Mouse (Mus musculus) heart, embryonic 14.5 days (tissue): ENCODE data around the gene Plcz1. TPM values are rescaled to one million over a fixed set of nuclear protein-coding genes. Genes with fewer than 3 reads are reported as not detected.

Source experiments
- ATAC-seq: fragments of 200-750 bp; cut with Nextera tagmentation; 2 replicates; pipeline ENCODE4 v1.8.0; 2017; ENCODE audit warnings: low read depth, moderate TSS enrichment; ENCODE audit not compliant: insufficient number of reproducible peaks, insufficient read depth, low FRiP score
- H3K27ac ChIP-seq, 2 experiments: fragments of 200-500 bp in 1 of 2; fragments of 300-500 bp in 1 of 2; sonication (generic) in 1 of 2; replicated peaks in 1 of 2; 2 replicates each; pipeline ENCODE4 v1.5.1; 2012 to 2014; ENCODE audit warnings: low read depth in 2 of 2, low read length in 2 of 2, control low read depth in 1 of 2, mild to moderate bottlenecking in 1 of 2, mixed read lengths in 1 of 2; ENCODE audit not compliant: control insufficient read depth in 1 of 2, insufficient read depth in 1 of 2
- H3K27me3 ChIP-seq: fragments of 300-500 bp; sonication (generic); 2 replicates; pipeline ENCODE4 v1.6.1; 2014; ENCODE audit warnings: mild to moderate bottlenecking, low read length, control low read depth; ENCODE audit not compliant: control insufficient read depth, insufficient read depth
- H3K36me3 ChIP-seq: fragments of 300-500 bp; sonication (generic); 2 replicates; pipeline ENCODE4 v1.6.1; 2014; ENCODE audit warnings: mild to moderate bottlenecking, control low read depth, low read length, mixed read lengths; ENCODE audit not compliant: control insufficient read depth, insufficient read depth
- H3K4me1 ChIP-seq, 2 experiments: fragments of 200-500 bp in 1 of 2; fragments of 300-500 bp in 1 of 2; sonication (generic) in 1 of 2; 2 replicates each; pipeline ENCODE4 v1.6.1; 2012 to 2014; ENCODE audit warnings: low read length in 2 of 2, control low read depth in 1 of 2, mixed read lengths in 1 of 2; ENCODE audit not compliant: control insufficient read depth in 2 of 2, insufficient read depth in 2 of 2
- H3K4me2 ChIP-seq: fragments of 300-500 bp; sonication (generic); 2 replicates; pipeline ENCODE4 v1.6.1; 2014; ENCODE audit warnings: mild to moderate bottlenecking, low read length
- H3K4me3 ChIP-seq, 2 experiments: fragments of 200-500 bp in 1 of 2; fragments of 300-500 bp in 1 of 2; sonication (generic) in 1 of 2; 2 replicates each; pipeline ENCODE4 v1.5.1; 2012 to 2014; ENCODE audit warnings: low read length in 2 of 2, mild to moderate bottlenecking in 2 of 2, control low read depth in 1 of 2, low read depth in 1 of 2, moderate library complexity in 1 of 2; ENCODE audit not compliant: control insufficient read depth in 1 of 2, insufficient read depth in 1 of 2
- H3K9ac ChIP-seq: fragments of 300-500 bp; sonication (generic); 2 replicates; pipeline ENCODE4 v1.6.1; 2014; ENCODE audit warnings: mild to moderate bottlenecking, low read length
- H3K9me3 ChIP-seq: fragments of 300-500 bp; sonication (generic); 2 replicates; pipeline ENCODE4 v1.6.1; 2016; ENCODE audit warnings: low read length, control low read depth; ENCODE audit not compliant: control insufficient read depth
- WGBS: fragments of 180-500 bp; shearing (Covaris S2); extraction: QIAGEN DNeasy Blood & Tissue Kit; methylation state at CpG from one replicate; pipeline ENCODE4 v1.1.7; 2014; 5-methylcytosine and 5-hydroxymethylcytosine counted together
- polyA plus RNA-seq: library from polyadenylated mRNA; unstranded; fragments of >200 nt; fragmentation: Nextera tagmentation; extraction: Ambion mirVana; gene quantifications from 2 replicates; pipeline ENCODE4 v1.2.1, GENCODE M21; 2014

Gene Plcz1
- polyA plus RNA-seq, 1 experiment from 2014 or later: not detected

DNA sequence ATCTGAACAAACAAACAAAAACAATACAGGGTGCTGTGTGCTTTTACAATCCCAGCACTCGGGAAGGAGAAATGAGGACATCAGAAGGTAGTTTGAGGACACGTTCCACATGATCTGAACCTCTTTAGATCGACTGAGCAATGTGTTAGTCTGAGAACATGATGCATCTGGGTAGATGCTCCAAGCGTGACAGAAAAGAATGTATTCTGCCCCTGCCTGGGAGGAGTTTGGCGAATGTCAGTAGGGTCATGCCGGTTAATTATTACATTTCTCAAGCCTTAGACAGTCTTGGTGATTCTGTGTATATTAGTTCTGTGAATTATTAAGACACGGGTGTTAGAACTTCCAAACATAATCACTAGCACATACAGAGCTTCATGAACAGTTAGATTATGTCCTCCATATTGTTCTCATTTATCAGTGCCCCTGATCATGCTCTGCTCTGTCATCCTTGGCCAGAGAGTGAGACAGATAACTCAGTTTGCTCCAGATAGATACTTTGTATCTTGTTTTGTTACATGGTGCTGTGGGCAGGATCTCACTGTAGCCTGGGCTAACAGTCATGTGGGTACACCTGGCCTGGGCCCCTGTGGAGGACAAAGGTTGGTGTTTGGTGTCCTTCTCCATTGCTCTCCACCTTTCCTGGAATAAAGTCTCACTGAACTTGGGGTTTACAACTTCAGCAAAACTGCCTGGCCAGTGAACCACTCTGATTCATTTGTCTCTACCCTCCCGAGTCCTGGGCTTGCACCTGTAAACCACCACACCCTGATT, 94.0 kb downstream of the Plcz1 start:
- H3K4me2 ChIP-seq: no peak overlapping the region

More for the DNA sequence above, 94.0 kb downstream of the Plcz1 start:
- Histone ChIP-seq H3K36me3 (no peaks in the 10 kb centered on the region), H3K9me3 (no peaks in the 10 kb centered on the region), H3K4me3 (no peak overlapping the region), H3K4me1 (no peaks in the 10 kb centered on the region), H3K9ac (no peak overlapping the region), H3K27ac (no peak overlapping the region), H3K27me3 (no peaks in the 10 kb centered on the region)
- ATAC-seq: no peak
- 77% methylated on average over 8 of the region's 8 CpGs for WGBS

Other genes with a start within 250 kb of the Plcz1 start
- not detected in 2 replicates for gene Capza3, start 205 bp downstream of the Plcz1 start, polyA plus RNA-seq